Mouse (Mus musculus) lung, embryonic 16.5 days (tissue): ENCODE results near the gene Adcy9. TPM values are rescaled to one million over a fixed set of nuclear protein-coding genes. Genes with fewer than 3 reads are reported as not detected.

ENCODE experiments used
- ATAC-seq: fragments of 200-750 bp; cut with Nextera tagmentation; 2 replicates; pipeline ENCODE4 v1.8.0; 2017; ENCODE audit warnings: low read depth, mild to moderate bottlenecking, moderate library complexity
- H3K27ac ChIP-seq: fragments of 300-500 bp; sonication (generic); 2 replicates; pipeline ENCODE4 v1.5.1; 2014; ENCODE audit warnings: mild to moderate bottlenecking, control low read depth, low read length
- H3K27me3 ChIP-seq: fragments of 300-500 bp; sonication (generic); 2 replicates; pipeline ENCODE4 v1.6.1; 2014; ENCODE audit warnings: low read depth, low read length, mixed read lengths; ENCODE audit not compliant: control insufficient read depth, insufficient read depth
- H3K36me3 ChIP-seq: fragments of 300-500 bp; sonication (generic); 2 replicates; pipeline ENCODE4 v1.6.1; 2014; ENCODE audit warnings: low read length; ENCODE audit not compliant: control insufficient read depth, insufficient read depth
- H3K4me1 ChIP-seq: fragments of 300-500 bp; sonication (generic); replicated peaks from 2 replicates; pipeline ENCODE4 v1.6.1; 2014; ENCODE audit warnings: low read length, mixed read lengths; ENCODE audit not compliant: control insufficient read depth, insufficient read depth
- H3K4me2 ChIP-seq: fragments of 300-500 bp; sonication (generic); 2 replicates; pipeline ENCODE4 v1.6.1; 2014; ENCODE audit warnings: low read depth, low read length, control low read depth
- H3K4me3 ChIP-seq: fragments of 300-500 bp; sonication (generic); 2 replicates; pipeline ENCODE4 v1.5.1; 2014; ENCODE audit warnings: mild to moderate bottlenecking, low read length, control low read depth
- H3K9ac ChIP-seq: fragments of 300-500 bp; sonication (generic); 2 replicates; pipeline ENCODE4 v1.6.1; 2014; ENCODE audit warnings: low read length, control low read depth
- H3K9me3 ChIP-seq: fragments of 300-500 bp; sonication (generic); 2 replicates; pipeline ENCODE4 v1.6.1; 2016; ENCODE audit warnings: low read length; ENCODE audit not compliant: control insufficient read depth
- WGBS: fragments of 180-500 bp; shearing (Covaris S2); extraction: QIAGEN DNeasy Blood & Tissue Kit; methylation state at CpG from one replicate; pipeline ENCODE4 v1.1.7; 2014; 5-methylcytosine and 5-hydroxymethylcytosine counted together
- polyA plus RNA-seq: library from polyadenylated mRNA; unstranded; fragments of >200 nt; fragmentation: Nextera tagmentation; extraction: Ambion mirVana; gene quantifications from 2 replicates; pipeline ENCODE4 v1.2.1, GENCODE M21; 2015

Adcy9 gene
- polyA plus RNA-seq, 1 experiment from 2014 or later, result 1.5 TPM

GRCm38 (mm10) chr16:4276151-4276550 is 144.1 kb downstream of the Adcy9 start:
- no peak for ATAC-seq
- H3K9me3 ChIP-seq, result no peaks in the 10 kb centered on the region
- 68% methylated on average over 2 of the region's 2 CpGs for WGBS
- no peak overlapping the region for H3K4me3 ChIP-seq
- H3K36me3 ChIP-seq, result no peaks in the 10 kb centered on the region
- H3K27me3 ChIP-seq, result no peaks in the 10 kb centered on the region
- H3K9ac ChIP-seq, result no peak overlapping the region
- peak overlapping the region; percentile 3; the same call in 1 of the 2 replicates for H3K27ac ChIP-seq
- H3K4me1 ChIP-seq, result peaks cover 24% of the 10 kb centered on the region
- no peak overlapping the region for H3K4me2 ChIP-seq

GRCm38 (mm10) chr16:4273702-4274476 is 146.4 kb downstream of the Adcy9 start:
- H3K4me2 ChIP-seq, result peak overlapping the region; percentile 28; the same call in 1 of the 2 replicates
- peak; percentile 89 for ATAC-seq
- 27% methylated on average over 12 of the region's 12 CpGs for WGBS

GRCm38 (mm10) chr16:4272254-4272653 is 148.0 kb downstream of the Adcy9 start:
- H3K4me3 ChIP-seq, result no peak overlapping the region
- H3K36me3 ChIP-seq, result no peaks in the 10 kb centered on the region
- H3K9me3 ChIP-seq, result no peaks in the 10 kb centered on the region
- H3K27ac ChIP-seq, result no peak overlapping the region
- 87% methylated on average over 3 of the region's 3 CpGs for WGBS
- H3K9ac ChIP-seq, result no peak overlapping the region
- H3K4me1 ChIP-seq, result peaks cover 33% of the 10 kb centered on the region
- no peak overlapping the region for H3K4me2 ChIP-seq
- ATAC-seq, result no peak
- H3K27me3 ChIP-seq, result no peaks in the 10 kb centered on the region

More at GRCm38 (mm10) chr16:4273702-4274476, 146.4 kb downstream of the Adcy9 start:
- Histone ChIP-seq H3K27me3 (no peaks in the 10 kb centered on the region), H3K4me3 (no peak overlapping the region), H3K9me3 (no peaks in the 10 kb centered on the region), H3K9ac (0 out of 2 replicates have a peak overlapping the region, but pooled peaks have one; percentile 25), H3K4me1 (peaks cover 32% of the 10 kb centered on the region), H3K36me3 (no peaks in the 10 kb centered on the region), H3K27ac (peak overlapping the region; percentile 95)

- Histone ChIP-seq H3K4me1 (peaks cover 33% of the 10 kb centered on the region), H3K4me3 (no peak overlapping the region), H3K27me3 (no peaks in the 10 kb centered on the region), H3K4me2 (no peak overlapping the region), H3K9me3 (no peaks in the 10 kb centered on the region), H3K27ac (peak overlapping the region; percentile 83), H3K36me3 (no peaks in the 10 kb centered on the region), H3K9ac (no peak overlapping the region)
- ATAC-seq, result peak; percentile 71
- 5% methylated on average over 1 of the region's 1 CpGs for WGBS
Observed at GRCm38 (mm10) chr16:4270911-4271310, 149.4 kb downstream of the Adcy9 start.

GRCm38 (mm10) chr16:4267857-4268666 is 152.2 kb downstream of the Adcy9 start:
- Histone ChIP-seq H3K9me3 (no peaks in the 10 kb centered on the region), H3K27me3 (no peaks in the 10 kb centered on the region), H3K9ac (peak overlapping the region; percentile 77), H3K36me3 (no peaks in the 10 kb centered on the region), H3K4me3 (peak overlapping the region; percentile 53), H3K4me2 (peak overlapping the region; percentile 85), H3K27ac (no peak overlapping the region), H3K4me1 (peaks cover 22% of the 10 kb centered on the region)
- peak; percentile 86 for ATAC-seq
- 7% methylated on average over 40 of the region's 40 CpGs for WGBS

- peaks cover 18% of the 10 kb centered on the region for H3K4me1 ChIP-seq
- H3K9ac ChIP-seq, result peak overlapping the region; percentile 77
- no peak overlapping the region for H3K27ac ChIP-seq
- WGBS, result 53% methylated on average over 9 of the region's 9 CpGs
- peak overlapping the region; percentile 53; the same call in 1 of the 2 replicates for H3K4me3 ChIP-seq
- peak overlapping the region; percentile 85 for H3K4me2 ChIP-seq
- no peaks in the 10 kb centered on the region for H3K9me3 ChIP-seq
- H3K27me3 ChIP-seq, result no peaks in the 10 kb centered on the region
- H3K36me3 ChIP-seq, result no peaks in the 10 kb centered on the region
- no peak for ATAC-seq
Observed at GRCm38 (mm10) chr16:4267453-4267852, 152.8 kb downstream of the Adcy9 start.

GRCm38 (mm10) chr16:4265351-4265750 is 154.9 kb downstream of the Adcy9 start:
- Histone ChIP-seq H3K36me3 (no peaks in the 10 kb centered on the region), H3K9me3 (no peaks in the 10 kb centered on the region), H3K4me1 (peaks cover 4% of the 10 kb centered on the region), H3K4me2 (no peak overlapping the region), H3K4me3 (no peak overlapping the region), H3K27me3 (no peaks in the 10 kb centered on the region), H3K27ac (no peak overlapping the region), H3K9ac (no peak overlapping the region)
- 51% methylated on average over 5 of the region's 5 CpGs for WGBS
- ATAC-seq, result no peak

- no peak overlapping the region for H3K27ac ChIP-seq
- WGBS, result 67% methylated on average over 3 of the region's 3 CpGs
- ATAC-seq, result no peak
- H3K4me1 ChIP-seq, result peaks cover 3% of the 10 kb centered on the region; the same call in 1 of the 2 replicates
- H3K9ac ChIP-seq, result no peak overlapping the region
- H3K4me2 ChIP-seq, result no peak overlapping the region
- no peaks in the 10 kb centered on the region for H3K27me3 ChIP-seq
- no peaks in the 10 kb centered on the region for H3K9me3 ChIP-seq
- no peaks in the 10 kb centered on the region for H3K36me3 ChIP-seq
- no peak overlapping the region for H3K4me3 ChIP-seq
Observed at GRCm38 (mm10) chr16:4263486-4263885, 156.8 kb downstream of the Adcy9 start.

- Histone ChIP-seq H3K27ac (no peak overlapping the region), H3K4me3 (no peak overlapping the region), H3K4me1 (no peaks in the 10 kb centered on the region), H3K36me3 (no peaks in the 10 kb centered on the region), H3K9ac (no peak overlapping the region), H3K4me2 (no peak overlapping the region), H3K9me3 (no peaks in the 10 kb centered on the region), H3K27me3 (no peaks in the 10 kb centered on the region)
- ATAC-seq, result no peak
- 81% methylated on average over 2 of the region's 2 CpGs for WGBS
Observed at GRCm38 (mm10) chr16:4257546-4257945, 162.8 kb downstream of the Adcy9 start.
